Mouse (Mus musculus): ENCODE data around the gene Ube2e1. TPM values are rescaled to one million over a fixed set of nuclear protein-coding genes. Genes with fewer than 3 reads are reported as not detected.

Gene Ube2e1
- 49.7 and 59.9 TPM in 2 replicates for total RNA-seq (2014; rRNA removed)
- polyA plus RNA-seq (2015; fragmentation: Nextera tagmentation; extraction: Ambion mirVana), result 144 and 158 TPM in 2 replicates

- H3K4me3 ChIP-seq (ENCODE audit: low read depth, low read length), result peak within 1 kb of the TSS; percentile 82
- H3K36me3 ChIP-seq (ENCODE audit: insufficient read depth), result no peaks in the 10 kb centered on the region
- H3K27ac ChIP-seq (ENCODE audit: low read depth, low read length), result peak within 1 kb of the TSS; percentile 84
- H3K9ac ChIP-seq, result peak within 1 kb of the TSS; percentile 97
- 0 out of 2 replicates have a peak, but pooled peaks cover 4% of the 10 kb centered on the region for H3K4me1 ChIP-seq (ENCODE audit: insufficient read depth)
- H3K27me3 ChIP-seq (ENCODE audit: insufficient read depth, low read length), result no peaks in the 10 kb centered on the region
- WGBS, result under 1% methylated on average over 35 of the region's 39 CpGs
- no peak for TF ChIP-seq CTCF (IDR thresholded peaks at IDR 0.05; ENCODE audit: low read depth)
- peak; percentile 87 for ATAC-seq
- DNase-seq, result peak; percentile 75
- H3K4me2 ChIP-seq (ENCODE audit: low read depth), result peak within 1 kb of the TSS; percentile 77
- H3K9me3 ChIP-seq (ENCODE audit: low read length), result no peaks in the 10 kb centered on the region
Measured at GRCm38 (mm10) chr14:18331693-18332131, at the start of gene Ube2e1. Gene Ube2e1 (minus strand): TSS chr14:18331859.

DNA sequence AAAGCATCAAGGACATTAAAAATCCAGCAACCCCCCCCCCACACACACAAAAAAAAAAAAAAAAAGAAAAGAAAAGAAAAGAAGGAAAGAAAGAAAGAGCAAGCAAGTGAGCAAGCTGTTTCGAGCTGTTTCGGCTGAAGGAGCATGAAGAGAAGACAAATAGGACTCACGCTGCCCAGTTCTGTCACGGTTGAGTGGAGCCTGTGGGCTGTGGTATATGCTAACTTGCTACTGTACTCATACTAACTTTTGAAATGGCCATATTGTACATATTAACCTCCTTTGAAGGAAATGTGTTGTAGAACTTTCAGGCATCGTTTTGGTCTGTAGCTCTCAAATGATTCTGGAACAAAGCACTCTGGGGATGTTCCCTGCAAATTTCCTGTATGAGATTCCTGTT lies 48.2 kb upstream of the Ube2e1 start:
- 63% methylated on average over 5 of the region's 5 CpGs for WGBS
- Histone ChIP-seq H3K4me3 (ENCODE audit: low read depth, low read length) (no peak overlapping the region), H3K9me3 (ENCODE audit: low read length) (no peaks in the 10 kb centered on the region), H3K4me2 (ENCODE audit: low read depth) (no peak overlapping the region), H3K36me3 (ENCODE audit: insufficient read depth) (no peaks in the 10 kb centered on the region), H3K27ac (ENCODE audit: low read depth, low read length) (no peak overlapping the region), H3K9ac (no peak overlapping the region), H3K27me3 (ENCODE audit: insufficient read depth, low read length) (no peaks in the 10 kb centered on the region), H3K4me1 (ENCODE audit: insufficient read depth) (no peaks in the 10 kb centered on the region)
- ATAC-seq (no peak), DNase-seq (no peak)
- no peak for TF ChIP-seq CTCF (IDR thresholded peaks at IDR 0.05; ENCODE audit: low read depth)

- Histone ChIP-seq H3K27ac (ENCODE audit: low read depth, low read length) (no peak overlapping the region), H3K27me3 (ENCODE audit: insufficient read depth, low read length) (no peaks in the 10 kb centered on the region), H3K36me3 (ENCODE audit: insufficient read depth) (no peaks in the 10 kb centered on the region), H3K4me3 (ENCODE audit: low read depth, low read length) (no peak overlapping the region), H3K9me3 (ENCODE audit: low read length) (no peaks in the 10 kb centered on the region), H3K4me2 (ENCODE audit: low read depth) (no peak overlapping the region), H3K4me1 (ENCODE audit: insufficient read depth) (0 out of 2 replicates have a peak, but pooled peaks cover 2% of the 10 kb centered on the region), H3K9ac (no peak overlapping the region)
- peak; percentile 77 for TF ChIP-seq CTCF (IDR thresholded peaks at IDR 0.05; ENCODE audit: low read depth)
- DNase-seq (peak; percentile 59), ATAC-seq (peak; percentile 83)
- 52% methylated on average over 8 of the region's 8 CpGs for WGBS
Measured at GRCm38 (mm10) chr14:18377944-18378575, 46.4 kb upstream of the Ube2e1 start.

DNA sequence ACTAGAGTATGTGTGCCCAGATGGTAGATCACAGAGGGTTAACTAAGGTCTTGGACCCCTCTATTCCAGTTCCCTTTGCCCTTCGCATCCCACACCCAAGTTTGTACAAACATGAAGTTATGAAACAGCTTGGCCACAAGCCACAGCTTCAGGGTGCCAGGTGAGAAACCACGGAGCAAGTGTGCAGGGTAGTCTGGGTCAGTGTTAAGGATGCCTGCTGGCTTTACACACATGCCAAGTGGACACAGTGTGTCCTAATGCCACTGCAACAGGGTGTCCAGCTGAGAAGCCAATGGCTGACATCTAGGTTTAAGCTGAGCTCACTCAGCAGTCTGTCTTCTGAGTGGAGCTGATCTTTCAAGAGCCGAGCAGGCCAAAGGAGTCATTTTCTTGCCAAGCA lies 44.5 kb upstream of the Ube2e1 start:
- ATAC-seq, result no peak
- DNase-seq, result no peak

GRCm38 (mm10) chr14:18373758-18374405 lies 42.2 kb upstream of the Ube2e1 start:
- ATAC-seq, result no peak
- H3K36me3 ChIP-seq (ENCODE audit: insufficient read depth), result no peaks in the 10 kb centered on the region
- whole genome bisulfite sequencing, result 51% methylated on average over 6 of the region's 6 CpGs
- H3K27ac ChIP-seq (ENCODE audit: low read depth, low read length), result no peak overlapping the region
- no peak for DNase-seq
- H3K4me1 ChIP-seq (ENCODE audit: insufficient read depth), result 0 out of 2 replicates have a peak, but pooled peaks cover 3% of the 10 kb centered on the region
- H3K4me3 ChIP-seq (ENCODE audit: low read depth, low read length), result no peak overlapping the region
- H3K9ac ChIP-seq, result no peak overlapping the region
- no peak for TF ChIP-seq CTCF (IDR thresholded peaks at IDR 0.05; ENCODE audit: low read depth)
- H3K27me3 ChIP-seq (ENCODE audit: insufficient read depth, low read length), result no peaks in the 10 kb centered on the region
- no peak overlapping the region for H3K4me2 ChIP-seq (ENCODE audit: low read depth)
- H3K9me3 ChIP-seq (ENCODE audit: low read length), result no peaks in the 10 kb centered on the region

More for the DNA sequence above, 44.5 kb upstream of the Ube2e1 start:
- H3K9me3 ChIP-seq (ENCODE audit: low read length), result no peaks in the 10 kb centered on the region
- 0 out of 2 replicates have a peak, but pooled peaks cover 3% of the 10 kb centered on the region for H3K4me1 ChIP-seq (ENCODE audit: insufficient read depth)
- H3K4me2 ChIP-seq (ENCODE audit: low read depth), result no peak overlapping the region
- no peak overlapping the region for H3K9ac ChIP-seq
- H3K4me3 ChIP-seq (ENCODE audit: low read depth, low read length), result no peak overlapping the region
- H3K36me3 ChIP-seq (ENCODE audit: insufficient read depth), result no peaks in the 10 kb centered on the region
- no peak overlapping the region for H3K27ac ChIP-seq (ENCODE audit: low read depth, low read length)
- WGBS, result 71% methylated on average over 3 of the region's 3 CpGs
- H3K27me3 ChIP-seq (ENCODE audit: insufficient read depth, low read length), result no peaks in the 10 kb centered on the region
- TF ChIP-seq CTCF (IDR thresholded peaks at IDR 0.05; ENCODE audit: low read depth), result no peak

- H3K9ac ChIP-seq, result no peak overlapping the region
- no peak for TF ChIP-seq CTCF (IDR thresholded peaks at IDR 0.05; ENCODE audit: low read depth)
- 0 out of 2 replicates have a peak, but pooled peaks cover 3% of the 10 kb centered on the region for H3K4me1 ChIP-seq (ENCODE audit: insufficient read depth)
- DNase-seq (peak; percentile 35), ATAC-seq (peak; percentile 72)
- H3K9me3 ChIP-seq (ENCODE audit: low read length), result no peaks in the 10 kb centered on the region
- no peak overlapping the region for H3K4me3 ChIP-seq (ENCODE audit: low read depth, low read length)
- H3K27me3 ChIP-seq (ENCODE audit: insufficient read depth, low read length), result no peaks in the 10 kb centered on the region
- H3K36me3 ChIP-seq (ENCODE audit: insufficient read depth), result no peaks in the 10 kb centered on the region
- no peak overlapping the region for H3K27ac ChIP-seq (ENCODE audit: low read depth, low read length)
- H3K4me2 ChIP-seq (ENCODE audit: low read depth), result no peak overlapping the region
- 82% methylated on average over 9 of the region's 9 CpGs for WGBS
Measured at GRCm38 (mm10) chr14:18372761-18373610, 41.3 kb upstream of the Ube2e1 start.

All from forebrain, postnatal 0 days (tissue).